Mouse (Mus musculus): ENCODE data around the gene Laptm5.

GRCm38 (mm10) chr4:130944112-130944511 is 31.2 kb downstream of the Laptm5 start, which contains the start of gene Matn1:
- no peak for TF ChIP-seq CTCF (IDR thresholded peaks at IDR 0.05; ENCODE audit: low read depth)
- no peak for TF ChIP-seq EP300 (IDR thresholded peaks at IDR 0.05; ENCODE audit: low read depth)

All from heart, postnatal 0 days (tissue).